Mouse (Mus musculus) intestine, postnatal 0 days (tissue): Measurements from ENCODE around the gene Ptprg. TPM values are rescaled to one million over a fixed set of nuclear protein-coding genes. Genes with fewer than 3 reads are reported as not detected.

Experiments used
- ATAC-seq: fragments of 200-750 bp; cut with Nextera tagmentation; 2 replicates; pipeline ENCODE4 v1.8.0; 2017; ENCODE audit warnings: mild to moderate bottlenecking, moderate TSS enrichment, moderate library complexity
- H3K27ac ChIP-seq: fragments of 300-500 bp; sonication (generic); 2 replicates; pipeline ENCODE4 v1.5.1; 2014; ENCODE audit warnings: mild to moderate bottlenecking, low read depth, low read length, moderate library complexity
- H3K27me3 ChIP-seq: fragments of 300-500 bp; sonication (generic); replicated peaks from 2 replicates; pipeline ENCODE4 v1.6.1; 2014; ENCODE audit warnings: low read length, mixed read lengths; ENCODE audit not compliant: control insufficient read depth, insufficient read depth
- H3K36me3 ChIP-seq: fragments of 300-500 bp; sonication (generic); 2 replicates; pipeline ENCODE4 v1.6.1; 2014; ENCODE audit warnings: mild to moderate bottlenecking, moderate library complexity; ENCODE audit not compliant: control insufficient read depth, insufficient read depth
- H3K4me1 ChIP-seq: fragments of 300-500 bp; sonication (generic); replicated peaks from 2 replicates; pipeline ENCODE4 v1.6.1; 2014; ENCODE audit warnings: antibody characterized with exemption, low read length, mixed read lengths; ENCODE audit not compliant: control insufficient read depth, insufficient read depth
- H3K4me2 ChIP-seq: fragments of 300-500 bp; sonication (generic); replicated peaks from 2 replicates; pipeline ENCODE4 v1.6.1; 2014; ENCODE audit warnings: low read depth, mild to moderate bottlenecking, moderate library complexity
- H3K4me3 ChIP-seq: fragments of 300-500 bp; sonication (generic); 2 replicates; pipeline ENCODE4 v1.5.1; 2014; ENCODE audit warnings: low read depth, low read length
- H3K9ac ChIP-seq: fragments of 300-500 bp; sonication (generic); 2 replicates; pipeline ENCODE4 v1.6.1; 2014; ENCODE audit warnings: mild to moderate bottlenecking, low read depth, low read length
- H3K9me3 ChIP-seq: fragments of 300-500 bp; sonication (generic); 2 replicates; pipeline ENCODE4 v1.6.1; 2016; ENCODE audit warnings: mixed run types; ENCODE audit not compliant: control insufficient read depth
- CTCF ChIP-seq: sonication (generic); IDR thresholded peaks from 2 replicates; pipeline ENCODE4 v1.5.1; 2016; ENCODE audit warnings: low read depth, mild to moderate bottlenecking, control low read depth, antibody characterized with exemption, moderate library complexity
- WGBS: fragments of 180-500 bp; shearing (Covaris S2); extraction: QIAGEN DNeasy Blood & Tissue Kit; methylation state at CpG from one replicate; pipeline ENCODE4 v1.1.7; 2014; 5-methylcytosine and 5-hydroxymethylcytosine counted together
- polyA plus RNA-seq: library from polyadenylated mRNA; unstranded; fragments of >200 nt; fragmentation: Nextera tagmentation; extraction: Ambion mirVana; gene quantifications from 2 replicates; pipeline ENCODE4 v1.2.1, GENCODE M21; 2015

Gene Ptprg
- polyA plus RNA-seq, 1 experiment from 2014 or later, result 3.7 TPM

DNA sequence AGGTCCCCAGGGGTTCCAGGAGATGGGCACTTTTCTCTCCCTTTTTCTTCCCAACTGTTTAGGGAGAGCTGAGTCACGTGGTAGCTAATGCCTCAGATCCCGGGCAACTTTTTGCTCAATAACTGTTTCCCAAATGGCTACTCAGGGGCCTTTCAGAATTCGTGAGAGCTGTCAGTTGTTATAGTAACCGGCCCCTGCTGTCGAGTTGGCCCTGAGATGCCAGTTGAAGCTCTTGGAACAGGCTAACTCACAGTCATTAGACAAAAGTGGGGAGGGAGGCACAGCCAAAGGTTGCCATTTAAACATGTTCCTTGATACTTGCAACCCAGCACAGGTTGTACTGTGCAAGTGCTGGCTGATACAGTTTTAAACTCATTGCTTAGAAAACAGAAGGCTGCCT is 624.1 kb downstream of the Ptprg start:
- Histone ChIP-seq H3K4me2 (no peak overlapping the region), H3K9me3 (no peaks in the 10 kb centered on the region), H3K4me1 (no peaks in the 10 kb centered on the region), H3K9ac (no peak overlapping the region), H3K4me3 (no peak overlapping the region), H3K27me3 (no peaks in the 10 kb centered on the region), H3K36me3 (no peaks in the 10 kb centered on the region; the same call in 1 of the 2 replicates), H3K27ac (no peak overlapping the region)
- 54% methylated on average over 5 of the region's 5 CpGs for WGBS
- no peak for TF ChIP-seq CTCF
- no peak for ATAC-seq

DNA sequence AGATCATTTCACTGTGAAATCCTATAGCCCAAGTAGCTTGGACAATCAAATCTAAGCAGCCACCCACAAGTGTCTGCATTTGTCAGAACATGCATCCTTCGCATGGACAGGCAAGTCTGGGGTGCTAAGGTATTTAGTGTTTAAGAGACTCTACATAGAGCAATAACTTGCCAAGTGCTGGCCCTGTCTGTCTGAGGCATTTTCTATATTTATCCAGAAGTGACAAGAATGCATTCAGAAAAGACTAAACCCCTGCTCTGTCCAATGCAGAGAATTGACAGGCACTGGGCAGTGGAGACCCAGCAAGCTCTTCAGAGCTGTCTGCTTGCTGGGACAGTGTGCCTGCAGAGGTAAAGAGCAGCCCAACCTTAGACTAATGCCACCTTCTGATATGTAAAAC is 625.3 kb downstream of the Ptprg start:
- no peak overlapping the region for H3K4me3 ChIP-seq
- no peaks in the 10 kb centered on the region; the same call in 1 of the 2 replicates for H3K36me3 ChIP-seq
- ATAC-seq, result no peak
- no peaks in the 10 kb centered on the region for H3K27me3 ChIP-seq
- TF ChIP-seq CTCF, result no peak
- no peaks in the 10 kb centered on the region for H3K9me3 ChIP-seq
- 69% methylated on average over 1 of the region's 1 CpGs for WGBS
- no peaks in the 10 kb centered on the region for H3K4me1 ChIP-seq
- no peak overlapping the region for H3K27ac ChIP-seq
- no peak overlapping the region for H3K9ac ChIP-seq
- H3K4me2 ChIP-seq, result no peak overlapping the region

DNA sequence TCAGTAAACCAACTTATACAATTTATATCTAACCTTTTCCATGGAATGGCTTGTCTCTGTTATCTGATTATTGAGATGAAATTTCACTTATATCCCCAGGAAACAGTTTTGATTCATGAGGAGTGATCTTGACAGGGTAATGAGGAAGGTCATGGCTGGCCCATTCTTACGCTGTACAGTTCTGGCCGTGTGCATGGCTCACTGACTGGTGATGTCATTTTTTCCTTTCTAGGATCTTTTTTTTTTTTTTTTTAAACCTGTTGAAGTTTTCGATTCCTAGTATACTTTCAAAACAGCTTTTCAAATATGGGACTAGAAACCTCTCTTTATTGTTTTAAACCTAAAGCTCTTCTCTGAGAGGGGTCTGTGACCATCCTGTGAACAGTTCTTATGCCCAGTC is 626.8 kb downstream of the Ptprg start:
- Histone ChIP-seq H3K27ac (no peak overlapping the region), H3K9ac (no peak overlapping the region), H3K9me3 (no peaks in the 10 kb centered on the region), H3K4me3 (no peak overlapping the region), H3K36me3 (no peaks in the 10 kb centered on the region; the same call in 1 of the 2 replicates), H3K27me3 (no peaks in the 10 kb centered on the region), H3K4me1 (no peaks in the 10 kb centered on the region), H3K4me2 (no peak overlapping the region)
- no peak for ATAC-seq
- 68% methylated on average over 3 of the region's 3 CpGs for WGBS
- no peak for TF ChIP-seq CTCF

DNA sequence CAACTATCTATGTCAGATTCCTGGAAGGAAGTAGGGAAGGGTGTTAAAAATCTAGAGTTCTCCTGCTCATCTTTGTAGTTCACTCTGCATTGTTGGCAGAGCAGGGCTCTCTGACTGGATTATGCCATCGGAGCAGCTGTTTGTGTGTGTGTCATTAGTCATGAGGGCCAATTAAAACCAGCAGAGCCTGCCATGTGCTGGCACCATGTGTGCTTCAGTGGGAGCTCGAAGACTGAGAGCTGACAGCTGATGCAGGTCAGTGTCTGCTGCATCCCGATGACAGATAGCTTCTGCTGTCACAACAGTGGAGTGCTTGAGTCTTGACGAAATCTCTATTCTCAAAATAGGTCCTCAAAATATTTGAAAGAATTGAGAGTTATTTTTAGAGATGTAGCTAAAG is 631.7 kb downstream of the Ptprg start:
- TF ChIP-seq CTCF, result no peak
- WGBS, result 71% methylated on average over 4 of the region's 4 CpGs

DNA sequence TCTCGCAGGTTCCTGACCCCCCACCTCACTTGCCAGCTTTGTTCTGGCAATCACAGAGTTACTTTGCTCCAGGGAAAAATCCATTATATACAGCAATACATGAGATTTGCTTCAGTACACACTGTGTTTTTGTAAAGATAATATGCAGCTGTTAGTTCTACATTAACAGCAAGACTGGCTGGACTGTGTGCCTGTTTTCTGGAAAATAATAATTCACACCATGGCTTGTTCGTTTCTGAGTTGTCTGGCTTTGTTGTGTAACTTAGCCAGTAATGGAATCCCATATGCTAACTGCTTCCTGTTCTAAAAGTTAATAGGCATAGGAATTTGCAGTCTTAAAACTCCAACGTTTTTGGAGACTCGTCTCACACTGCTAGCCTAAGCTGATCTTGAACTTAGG is 635.0 kb downstream of the Ptprg start:
- Histone ChIP-seq H3K4me2 (no peak overlapping the region), H3K27ac (no peak overlapping the region), H3K36me3 (no peaks in the 10 kb centered on the region), H3K4me3 (no peak overlapping the region), H3K4me1 (no peaks in the 10 kb centered on the region), H3K27me3 (no peaks in the 10 kb centered on the region), H3K9me3 (no peaks in the 10 kb centered on the region), H3K9ac (no peak overlapping the region)
- TF ChIP-seq CTCF, result no peak
- no peak for ATAC-seq
- WGBS, result 54% methylated on average over 4 of the region's 4 CpGs

More for the DNA sequence above, 631.7 kb downstream of the Ptprg start:
- H3K4me3 ChIP-seq, result no peak overlapping the region
- H3K27me3 ChIP-seq, result no peaks in the 10 kb centered on the region
- no peaks in the 10 kb centered on the region for H3K9me3 ChIP-seq
- no peak overlapping the region for H3K27ac ChIP-seq
- no peak overlapping the region for H3K9ac ChIP-seq
- H3K36me3 ChIP-seq, result no peaks in the 10 kb centered on the region
- H3K4me1 ChIP-seq, result no peaks in the 10 kb centered on the region
- no peak overlapping the region for H3K4me2 ChIP-seq
- ATAC-seq, result no peak

DNA sequence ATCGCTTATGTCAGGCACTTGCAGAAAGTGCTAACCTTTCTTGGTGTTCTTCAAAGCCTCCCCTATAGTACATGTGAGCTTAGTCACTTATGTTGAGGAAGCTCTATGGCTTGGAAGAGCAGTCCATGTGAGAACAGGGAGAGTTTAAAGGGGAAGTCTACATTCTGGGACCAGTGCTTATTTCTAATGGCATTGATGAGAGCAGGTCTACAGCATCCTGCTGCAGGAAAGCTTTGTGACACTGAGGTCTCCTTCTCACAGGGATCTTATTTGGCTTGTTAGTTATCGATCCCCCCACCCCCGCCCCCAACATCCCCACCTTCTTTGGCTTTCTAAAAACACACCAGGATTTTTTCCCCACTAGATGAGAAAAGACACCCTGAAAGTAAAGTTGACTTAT is 635.9 kb downstream of the Ptprg start:
- Histone ChIP-seq H3K4me1 (no peaks in the 10 kb centered on the region), H3K9ac (no peak overlapping the region), H3K4me3 (no peak overlapping the region), H3K27ac (no peak overlapping the region), H3K27me3 (no peaks in the 10 kb centered on the region), H3K9me3 (no peaks in the 10 kb centered on the region), H3K4me2 (no peak overlapping the region), H3K36me3 (no peaks in the 10 kb centered on the region)
- ATAC-seq, result no peak
- 91% methylated on average over 3 of the region's 3 CpGs for WGBS
- TF ChIP-seq CTCF, result no peak
